Mouse (Mus musculus): ENCODE data around the gene Vmn1r148.
"Not testable (repeated sequence)": the region's sequence is repeated elsewhere in the genome, so short reads cannot be mapped to it uniquely, and the experiment has no call there.

GRCm38 (mm10) chr7:22438129-22438528 is 24.7 kb downstream of the Vmn1r148 start, which contains the start of gene Vmn1r149:
- TF ChIP-seq CTCF (IDR thresholded peaks at IDR 0.05; ENCODE audit: control insufficient read depth, insufficient read depth, low read length); POLR2A (IDR thresholded peaks at IDR 0.05; ENCODE audit: borderline replicate concordance, control insufficient read depth, low read depth, low read length): not testable (repeated sequence)

All from bone marrow, adult 2 months (tissue).